Mouse (Mus musculus): ENCODE measurements around the gene Tjp2. TPM values are rescaled to one million over a fixed set of nuclear protein-coding genes. Genes with fewer than 3 reads are reported as not detected.
"Not testable (repeated sequence)": the region's sequence is repeated elsewhere in the genome, so short reads cannot be mapped to it uniquely, and the experiment has no call there.

The Tjp2 gene
- polyA plus RNA-seq, 1 experiment from 2014 or later = 8.7 TPM

- H3K27ac ChIP-seq = no peak overlapping the region
- no peaks in the 10 kb centered on the region for H3K9me3 ChIP-seq (replicated peaks)
- no peak overlapping the region for H3K9ac ChIP-seq
- H3K4me2 ChIP-seq = no peak overlapping the region
- no peak overlapping the region for H3K4me3 ChIP-seq
- no peak for ATAC-seq
- H3K4me1 ChIP-seq = no peaks in the 10 kb centered on the region
- no peaks in the 10 kb centered on the region for H3K27me3 ChIP-seq (replicated peaks)
- 85% methylated on average over 12 of the region's 12 CpGs for WGBS (ENCODE audit: insufficient replicate concordance)
- H3K36me3 ChIP-seq = peaks cover 41% of the 10 kb centered on the region
Measured at GRCm38 (mm10) chr19:24107707-24108106, 117.1 kb downstream of the Tjp2 start.

- H3K36me3 ChIP-seq = peaks cover 9% of the 10 kb centered on the region
- no peaks in the 10 kb centered on the region for H3K4me1 ChIP-seq
- WGBS (ENCODE audit: insufficient replicate concordance) = 62% methylated on average over 3 of the region's 3 CpGs
- no peak overlapping the region for H3K4me2 ChIP-seq
- no peak overlapping the region for H3K9ac ChIP-seq
- no peak for ATAC-seq
- H3K4me3 ChIP-seq = no peak overlapping the region
- H3K27ac ChIP-seq = no peak overlapping the region
- no peaks in the 10 kb centered on the region for H3K9me3 ChIP-seq (replicated peaks)
- no peaks in the 10 kb centered on the region for H3K27me3 ChIP-seq (replicated peaks)
Measured at GRCm38 (mm10) chr19:24103802-24104201, 121.0 kb downstream of the Tjp2 start.

- no peak overlapping the region for H3K9ac ChIP-seq
- 77% methylated on average over 10 of the region's 10 CpGs for WGBS (ENCODE audit: insufficient replicate concordance)
- H3K4me3 ChIP-seq = no peak overlapping the region
- peaks cover 3% of the 10 kb centered on the region; the same call in 1 of the 2 replicates for H3K36me3 ChIP-seq
- no peaks in the 10 kb centered on the region for H3K4me1 ChIP-seq
- ATAC-seq = no peak
- no peak overlapping the region for H3K4me2 ChIP-seq
- H3K27ac ChIP-seq = no peak overlapping the region
- no peaks in the 10 kb centered on the region for H3K27me3 ChIP-seq (replicated peaks)
- no peaks in the 10 kb centered on the region for H3K9me3 ChIP-seq (replicated peaks)
Measured at GRCm38 (mm10) chr19:24102562-24103126, 122.2 kb downstream of the Tjp2 start.

GRCm38 (mm10) chr19:24101183-24101582 lies 123.6 kb downstream of the Tjp2 start:
- ATAC-seq = no peak
- no peaks in the 10 kb centered on the region for H3K4me1 ChIP-seq
- 61% methylated on average over 6 of the region's 6 CpGs for WGBS (ENCODE audit: insufficient replicate concordance)
- H3K9me3 ChIP-seq (replicated peaks) = no peaks in the 10 kb centered on the region
- no peak overlapping the region for H3K4me3 ChIP-seq
- H3K27ac ChIP-seq = no peak overlapping the region
- no peak overlapping the region for H3K9ac ChIP-seq
- no peaks in the 10 kb centered on the region for H3K27me3 ChIP-seq (replicated peaks)
- H3K36me3 ChIP-seq = peaks cover 3% of the 10 kb centered on the region; the same call in 1 of the 2 replicates
- H3K4me2 ChIP-seq = no peak overlapping the region

- Histone ChIP-seq H3K27ac (no peak overlapping the region), H3K4me2 (no peak overlapping the region), H3K27me3 (replicated peaks) (no peaks in the 10 kb centered on the region), H3K4me3 (no peak overlapping the region), H3K36me3 (peaks cover 3% of the 10 kb centered on the region; the same call in 1 of the 2 replicates), H3K4me1 (no peaks in the 10 kb centered on the region), H3K9me3 (replicated peaks) (no peaks in the 10 kb centered on the region), H3K9ac (no peak overlapping the region)
- 82% methylated on average over 10 of the region's 10 CpGs for WGBS (ENCODE audit: insufficient replicate concordance)
- no peak for ATAC-seq
Measured at GRCm38 (mm10) chr19:24098691-24099090, 126.1 kb downstream of the Tjp2 start.

- ATAC-seq = no peak
- H3K27me3 ChIP-seq (replicated peaks) = no peaks in the 10 kb centered on the region
- WGBS (ENCODE audit: insufficient replicate concordance) = 73% methylated on average over 16 of the region's 16 CpGs
- H3K4me3 ChIP-seq = no peak overlapping the region
- no peak overlapping the region for H3K9ac ChIP-seq
- H3K27ac ChIP-seq = no peak overlapping the region
- peaks cover 3% of the 10 kb centered on the region; the same call in 1 of the 2 replicates for H3K36me3 ChIP-seq
- H3K4me1 ChIP-seq = no peaks in the 10 kb centered on the region
- no peaks in the 10 kb centered on the region for H3K9me3 ChIP-seq (replicated peaks)
- no peak overlapping the region for H3K4me2 ChIP-seq
Measured at GRCm38 (mm10) chr19:24097666-24098455, 127.0 kb downstream of the Tjp2 start.

GRCm38 (mm10) chr19:24092060-24092459 lies 132.8 kb downstream of the Tjp2 start:
- H3K9ac ChIP-seq; H3K4me3 ChIP-seq; ATAC-seq; H3K4me1 ChIP-seq; H3K36me3 ChIP-seq; H3K27ac ChIP-seq; H3K9me3 ChIP-seq (replicated peaks); H3K4me2 ChIP-seq; H3K27me3 ChIP-seq (replicated peaks): not testable (repeated sequence)
- 47% methylated on average over 8 of the region's 8 CpGs for WGBS (ENCODE audit: insufficient replicate concordance)

- Histone ChIP-seq H3K27me3 (replicated peaks) (no peaks in the 10 kb centered on the region), H3K9ac (no peak overlapping the region), H3K4me2 (no peak overlapping the region), H3K36me3 (no peaks in the 10 kb centered on the region), H3K27ac (no peak overlapping the region), H3K9me3 (replicated peaks) (no peaks in the 10 kb centered on the region), H3K4me3 (no peak overlapping the region), H3K4me1 (no peaks in the 10 kb centered on the region)
- ATAC-seq = no peak
- 65% methylated on average over 2 of the region's 2 CpGs for WGBS (ENCODE audit: insufficient replicate concordance)
Measured at GRCm38 (mm10) chr19:24090366-24090765, 134.5 kb downstream of the Tjp2 start.

GRCm38 (mm10) chr19:24085306-24085705 lies 139.5 kb downstream of the Tjp2 start:
- Histone ChIP-seq H3K9me3 (replicated peaks) (no peaks in the 10 kb centered on the region), H3K4me3 (no peak overlapping the region), H3K27me3 (replicated peaks) (no peaks in the 10 kb centered on the region), H3K4me2 (no peak overlapping the region), H3K9ac (no peak overlapping the region), H3K4me1 (no peaks in the 10 kb centered on the region), H3K27ac (no peak overlapping the region), H3K36me3 (no peaks in the 10 kb centered on the region)
- WGBS (ENCODE audit: insufficient replicate concordance) = 67% methylated on average over 2 of the region's 2 CpGs
- no peak for ATAC-seq

- Histone ChIP-seq H3K27ac (no peak overlapping the region), H3K36me3 (no peaks in the 10 kb centered on the region), H3K4me3 (no peak overlapping the region), H3K9ac (no peak overlapping the region), H3K27me3 (replicated peaks) (no peaks in the 10 kb centered on the region), H3K9me3 (replicated peaks) (no peaks in the 10 kb centered on the region), H3K4me1 (no peaks in the 10 kb centered on the region), H3K4me2 (no peak overlapping the region)
- ATAC-seq = no peak
- 52% methylated on average over 8 of the region's 8 CpGs for WGBS (ENCODE audit: insufficient replicate concordance)
Measured at GRCm38 (mm10) chr19:24080417-24081080, 144.3 kb downstream of the Tjp2 start.

GRCm38 (mm10) chr19:24077658-24078057 lies 147.2 kb downstream of the Tjp2 start:
- Histone ChIP-seq H3K36me3 (no peaks in the 10 kb centered on the region), H3K9ac (no peak overlapping the region), H3K4me2 (no peak overlapping the region), H3K27me3 (replicated peaks) (no peaks in the 10 kb centered on the region), H3K9me3 (replicated peaks) (no peaks in the 10 kb centered on the region), H3K4me3 (no peak overlapping the region), H3K4me1 (no peaks in the 10 kb centered on the region), H3K27ac (no peak overlapping the region)
- 78% methylated on average over 3 of the region's 3 CpGs for WGBS (ENCODE audit: insufficient replicate concordance)
- no peak for ATAC-seq

- H3K4me2 ChIP-seq = no peak overlapping the region
- H3K9ac ChIP-seq = no peak overlapping the region
- H3K4me3 ChIP-seq = no peak overlapping the region
- no peaks in the 10 kb centered on the region for H3K36me3 ChIP-seq
- no peaks in the 10 kb centered on the region for H3K9me3 ChIP-seq (replicated peaks)
- ATAC-seq = no peak
- H3K4me1 ChIP-seq = no peaks in the 10 kb centered on the region
- 68% methylated on average over 7 of the region's 7 CpGs for WGBS (ENCODE audit: insufficient replicate concordance)
- H3K27ac ChIP-seq = no peak overlapping the region
- H3K27me3 ChIP-seq (replicated peaks) = no peaks in the 10 kb centered on the region
Measured at GRCm38 (mm10) chr19:24076536-24076935, 148.3 kb downstream of the Tjp2 start.

Measured in liver, embryonic 12.5 days (tissue).